Mouse (Mus musculus) midbrain, embryonic 14.5 days (tissue): ENCODE measurements around the gene Ankrd13d. TPM values are rescaled to one million over a fixed set of nuclear protein-coding genes. Genes with fewer than 3 reads are reported as not detected.

Experiments used
- ATAC-seq: fragments of 200-750 bp; cut with Nextera tagmentation; 2 replicates; pipeline ENCODE4 v1.8.0; 2017; ENCODE audit warnings: moderate number of reproducible peaks, moderate library complexity; ENCODE audit not compliant: low FRiP score, low TSS enrichment
- DNase-seq: peaks from one replicate; pipeline ENCODE4 v3.0.0-alpha.2; 2015
- H3K27ac ChIP-seq: fragments of 300-500 bp; sonication (generic); replicated peaks from 2 replicates; pipeline ENCODE4 v1.5.1; 2014; ENCODE audit warnings: mild to moderate bottlenecking, low read depth, low read length, moderate library complexity
- H3K27me3 ChIP-seq: fragments of 300-500 bp; sonication (generic); 2 replicates; pipeline ENCODE4 v1.6.1; 2014; ENCODE audit warnings: low read length, control low read depth, mixed read lengths; ENCODE audit not compliant: control insufficient read depth, insufficient read depth
- H3K36me3 ChIP-seq: fragments of 300-500 bp; sonication (generic); 2 replicates; pipeline ENCODE4 v1.6.1; 2014; ENCODE audit warnings: low read length, control low read depth; ENCODE audit not compliant: control insufficient read depth, insufficient read depth
- H3K4me1 ChIP-seq: fragments of 300-500 bp; sonication (generic); 2 replicates; pipeline ENCODE4 v1.6.1; 2014; ENCODE audit warnings: mild to moderate bottlenecking, antibody characterized with exemption, low read length, control low read depth; ENCODE audit not compliant: control insufficient read depth, insufficient read depth
- H3K4me2 ChIP-seq: fragments of 300-500 bp; sonication (generic); 2 replicates; pipeline ENCODE4 v1.6.1; 2014; ENCODE audit warnings: mild to moderate bottlenecking, low read length, moderate library complexity
- H3K4me3 ChIP-seq: fragments of 300-500 bp; sonication (generic); replicated peaks from 2 replicates; pipeline ENCODE4 v1.5.1; 2014; ENCODE audit warnings: low read depth, low read length
- H3K9ac ChIP-seq: fragments of 300-500 bp; sonication (generic); replicated peaks from 2 replicates; pipeline ENCODE4 v1.6.1; 2014; ENCODE audit warnings: mild to moderate bottlenecking, low read length, moderate library complexity
- H3K9me3 ChIP-seq: fragments of 300-500 bp; sonication (generic); 2 replicates; pipeline ENCODE4 v1.6.1; 2016; ENCODE audit warnings: low read length, control low read depth, mixed read lengths; ENCODE audit not compliant: control insufficient read depth
- WGBS: fragments of 180-500 bp; shearing (Covaris S2); extraction: QIAGEN DNeasy Blood & Tissue Kit; methylation state at CpG from one replicate; pipeline ENCODE4 v1.1.7; 2014; 5-methylcytosine and 5-hydroxymethylcytosine counted together
- polyA plus RNA-seq: library from polyadenylated mRNA; unstranded; fragments of >200 nt; fragmentation: Nextera tagmentation; extraction: Ambion mirVana; gene quantifications from 2 replicates; pipeline ENCODE4 v1.2.1, GENCODE M21; 2014

Ankrd13d gene
- polyA plus RNA-seq, 1 experiment from 2014 or later, result 34.5 TPM

- DNase-seq (no peak), ATAC-seq (no peak)
- Histone ChIP-seq H3K9ac (peak overlapping the region; percentile 79; the same call in 1 of the 2 replicates), H3K36me3 (peaks cover 39% of the 10 kb centered on the region), H3K27me3 (no peaks in the 10 kb centered on the region), H3K27ac (peak overlapping the region; percentile 68; the same call in 1 of the 2 replicates), H3K4me2 (peak overlapping the region; percentile 70), H3K9me3 (no peaks in the 10 kb centered on the region), H3K4me1 (peaks cover 8% of the 10 kb centered on the region), H3K4me3 (peak overlapping the region; percentile 56)
- 43% methylated on average over 7 of the region's 7 CpGs for WGBS
These were observed 716 bp upstream of the Ankrd13d start for GRCm38 (mm10) chr19:4283653-4284052.

GRCm38 (mm10) chr19:4280425-4280824, 2.5 kb downstream of the Ankrd13d start:
- Histone ChIP-seq H3K4me3 (no peak overlapping the region), H3K9me3 (no peaks in the 10 kb centered on the region; the same call in 1 of the 2 replicates), H3K4me1 (peaks cover 8% of the 10 kb centered on the region), H3K27ac (no peak overlapping the region), H3K36me3 (peaks cover 7% of the 10 kb centered on the region), H3K27me3 (no peaks in the 10 kb centered on the region), H3K4me2 (no peak overlapping the region), H3K9ac (no peak overlapping the region)
- WGBS, result 96% methylated on average over 9 of the region's 9 CpGs
- ATAC-seq (no peak), DNase-seq (no peak)

DNA sequence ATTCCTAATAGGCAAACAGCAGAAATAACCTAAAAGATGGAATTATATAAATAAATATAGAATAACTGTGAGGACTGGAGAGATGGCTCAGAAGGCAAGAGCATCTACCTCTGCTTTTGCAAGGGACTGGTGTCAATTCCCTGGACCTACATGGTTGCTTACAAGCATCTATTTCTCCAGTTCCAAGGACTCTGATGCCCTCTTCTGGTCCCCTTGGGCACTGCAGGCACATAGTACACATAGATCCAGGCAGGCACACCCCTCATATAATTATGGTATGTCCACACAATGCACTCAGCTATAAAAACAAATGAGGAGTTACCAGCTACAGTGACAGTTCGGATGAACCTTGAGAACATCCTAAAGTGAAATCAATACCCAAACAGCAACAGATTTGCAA, 3.5 kb downstream of the Ankrd13d start:
- no peak overlapping the region for H3K4me3 ChIP-seq
- no peaks in the 10 kb centered on the region for H3K27me3 ChIP-seq
- H3K4me2 ChIP-seq, result no peak overlapping the region
- ATAC-seq (no peak), DNase-seq (no peak)
- H3K36me3 ChIP-seq, result peaks cover 3% of the 10 kb centered on the region; the same call in 1 of the 2 replicates
- no peak overlapping the region for H3K27ac ChIP-seq
- 100% methylated on average over 1 of the region's 1 CpGs for WGBS
- H3K9ac ChIP-seq, result no peak overlapping the region
- H3K9me3 ChIP-seq, result no peaks in the 10 kb centered on the region; the same call in 1 of the 2 replicates
- H3K4me1 ChIP-seq, result peaks cover 8% of the 10 kb centered on the region

- Histone ChIP-seq H3K9ac (no peak overlapping the region), H3K27ac (no peak overlapping the region)
- no peak for ATAC-seq
These were observed 12.0 kb downstream of the Ankrd13d start for GRCm38 (mm10) chr19:4270972-4271371.

GRCm38 (mm10) chr19:4270187-4270586, 12.8 kb downstream of the Ankrd13d start:
- DNase-seq, result no peak
- H3K4me2 ChIP-seq, result no peak overlapping the region
- no peak overlapping the region for H3K4me3 ChIP-seq
- no peaks in the 10 kb centered on the region for H3K9me3 ChIP-seq
- H3K4me1 ChIP-seq, result peaks cover 5% of the 10 kb centered on the region; the same call in 1 of the 2 replicates
- H3K36me3 ChIP-seq, result peaks cover 15% of the 10 kb centered on the region
- H3K27ac ChIP-seq, result no peak overlapping the region
- ATAC-seq, result no peak
- peaks cover 6% of the 10 kb centered on the region; the same call in 1 of the 2 replicates for H3K27me3 ChIP-seq
- WGBS, result 74% methylated on average over 6 of the region's 6 CpGs
- no peak overlapping the region for H3K9ac ChIP-seq

More at GRCm38 (mm10) chr19:4270972-4271371, 12.0 kb downstream of the Ankrd13d start:
- DNase-seq, result no peak
- Histone ChIP-seq H3K36me3 (peaks cover 15% of the 10 kb centered on the region), H3K9me3 (no peaks in the 10 kb centered on the region; the same call in 1 of the 2 replicates), H3K4me1 (peaks cover 5% of the 10 kb centered on the region; the same call in 1 of the 2 replicates), H3K27me3 (peaks cover 6% of the 10 kb centered on the region; the same call in 1 of the 2 replicates), H3K4me2 (no peak overlapping the region), H3K4me3 (no peak overlapping the region)
- WGBS, result 94% methylated on average over 11 of the region's 11 CpGs

DNA sequence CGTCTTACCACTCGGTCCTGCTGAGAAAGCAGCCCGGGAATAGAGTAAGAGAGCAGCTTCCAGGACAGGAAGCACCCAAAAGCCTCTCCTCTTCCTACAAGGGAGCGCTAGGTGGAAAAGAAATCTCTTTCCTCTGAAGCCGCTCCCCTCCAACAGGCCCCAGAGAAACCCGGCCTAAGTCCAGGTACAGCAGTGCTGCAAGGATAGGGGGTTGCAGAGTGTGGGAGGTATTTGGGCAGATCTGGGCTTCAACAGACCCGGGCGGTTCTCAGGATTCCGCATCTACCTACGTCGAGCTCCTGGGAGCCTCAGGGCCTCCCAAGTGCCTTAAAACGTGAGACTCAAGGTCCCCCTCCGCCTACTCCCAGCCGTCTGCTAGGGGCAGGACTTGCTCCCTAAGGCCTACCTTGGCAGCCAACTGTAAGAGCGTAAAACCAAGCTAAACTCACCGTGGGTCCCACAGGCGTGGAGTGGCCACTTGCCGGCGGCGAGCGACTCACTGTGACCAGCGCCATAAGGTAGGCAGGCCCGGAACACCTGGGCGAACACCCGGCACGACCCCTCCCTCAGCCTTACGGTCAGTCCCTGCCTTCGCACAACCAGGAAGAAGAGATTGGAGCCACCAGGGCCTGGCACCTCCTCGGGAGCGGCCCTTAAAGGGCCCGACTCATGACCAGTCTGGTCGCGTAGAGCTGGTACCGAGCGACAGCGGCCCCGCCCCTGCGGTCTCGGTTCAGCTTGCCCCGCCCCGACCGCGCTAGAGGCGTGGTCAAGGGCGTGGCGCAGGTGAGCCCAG, 14.2 kb downstream of the Ankrd13d start, which contains the start of gene Ssh3:
Gene Ssh3, minus strand, starts transcription at position 615 of the 796 bp plus-strand sequence.
- Histone ChIP-seq H3K36me3 (peaks cover 15% of the 10 kb centered on the region), H3K4me3 (peak within 1 kb of the TSS; percentile 17), H3K4me1 (peaks cover 5% of the 10 kb centered on the region; the same call in 1 of the 2 replicates), H3K27me3 (peaks cover 6% of the 10 kb centered on the region; the same call in 1 of the 2 replicates), H3K27ac (no peak within 1 kb of the TSS), H3K4me2 (peak within 1 kb of the TSS; percentile 47), H3K9me3 (no peaks in the 10 kb centered on the region), H3K9ac (peak within 1 kb of the TSS; percentile 23; the same call in 1 of the 2 replicates)
- ATAC-seq, result no peak
- 8% methylated on average over 46 of the region's 46 CpGs for WGBS
- peak; percentile 34 for DNase-seq

DNA sequence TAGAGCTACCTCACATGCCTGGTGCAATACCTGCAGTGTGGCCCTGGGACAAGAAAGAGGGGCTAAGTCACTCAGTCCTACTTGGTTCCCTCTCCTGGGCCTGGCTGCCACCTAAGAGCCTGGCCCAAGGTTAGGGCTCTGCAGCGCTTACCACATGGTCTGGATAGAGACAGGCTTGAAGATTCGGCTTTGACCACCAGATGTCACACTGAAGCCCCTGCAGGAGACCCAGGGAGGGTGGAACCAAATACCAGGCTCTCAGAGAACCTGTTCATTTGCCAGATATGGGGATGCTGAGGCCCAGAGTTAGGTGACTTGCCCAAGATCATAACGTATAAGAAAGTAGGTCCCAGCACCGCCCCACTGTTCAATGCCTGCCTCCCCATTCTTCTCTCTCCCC, 17.0 kb downstream of the Ankrd13d start:
- Histone ChIP-seq H3K9me3 (no peaks in the 10 kb centered on the region), H3K9ac (no peak overlapping the region), H3K36me3 (peaks cover 3% of the 10 kb centered on the region; the same call in 1 of the 2 replicates), H3K27me3 (peaks cover 6% of the 10 kb centered on the region; the same call in 1 of the 2 replicates), H3K4me1 (peaks cover 5% of the 10 kb centered on the region; the same call in 1 of the 2 replicates), H3K4me2 (no peak overlapping the region), H3K27ac (no peak overlapping the region), H3K4me3 (no peak overlapping the region)
- WGBS, result 63% methylated on average over 4 of the region's 4 CpGs
- peak; percentile 18 for DNase-seq
- ATAC-seq, result no peak

DNA sequence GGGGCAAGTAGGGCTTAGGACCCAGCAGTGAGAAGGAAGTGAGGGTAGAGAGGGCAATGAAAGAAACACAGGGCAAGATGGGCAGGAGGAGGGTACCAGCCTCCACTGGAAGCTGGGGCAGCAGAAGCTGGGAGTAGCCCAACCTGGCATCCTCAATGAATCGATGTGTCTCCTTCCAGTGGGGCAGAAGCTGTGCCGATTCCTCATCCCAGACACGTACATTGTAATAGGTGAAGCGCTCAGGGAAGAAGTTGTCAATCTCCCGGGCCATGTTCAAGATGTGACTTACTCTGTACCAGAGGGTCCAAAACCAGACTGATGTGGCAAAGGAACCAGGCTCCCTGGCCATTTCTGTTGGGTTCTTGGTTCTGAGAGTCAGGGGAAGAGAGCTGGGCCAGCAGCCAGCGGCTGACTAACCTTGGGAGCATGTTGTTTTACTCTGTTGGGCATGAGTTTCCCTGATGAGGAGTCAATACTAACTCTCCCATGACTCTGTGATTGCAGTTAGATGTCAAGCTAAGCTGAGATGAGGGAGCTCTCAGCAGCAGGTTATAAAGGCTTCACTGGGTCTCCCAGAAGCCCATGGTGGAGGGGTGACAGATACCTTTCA, 18.7 kb downstream of the Ankrd13d start:
- DNase-seq (no peak), ATAC-seq (no peak)
- Histone ChIP-seq H3K9ac (no peak overlapping the region), H3K27me3 (peaks cover 6% of the 10 kb centered on the region; the same call in 1 of the 2 replicates), H3K36me3 (no peaks in the 10 kb centered on the region), H3K4me1 (peaks cover 5% of the 10 kb centered on the region; the same call in 1 of the 2 replicates), H3K4me3 (no peak overlapping the region), H3K27ac (no peak overlapping the region), H3K4me2 (no peak overlapping the region), H3K9me3 (no peaks in the 10 kb centered on the region)
- WGBS, result 94% methylated on average over 6 of the region's 6 CpGs
